Mouse (Mus musculus): ENCODE measurements around the gene Hspa12b.

DNA sequence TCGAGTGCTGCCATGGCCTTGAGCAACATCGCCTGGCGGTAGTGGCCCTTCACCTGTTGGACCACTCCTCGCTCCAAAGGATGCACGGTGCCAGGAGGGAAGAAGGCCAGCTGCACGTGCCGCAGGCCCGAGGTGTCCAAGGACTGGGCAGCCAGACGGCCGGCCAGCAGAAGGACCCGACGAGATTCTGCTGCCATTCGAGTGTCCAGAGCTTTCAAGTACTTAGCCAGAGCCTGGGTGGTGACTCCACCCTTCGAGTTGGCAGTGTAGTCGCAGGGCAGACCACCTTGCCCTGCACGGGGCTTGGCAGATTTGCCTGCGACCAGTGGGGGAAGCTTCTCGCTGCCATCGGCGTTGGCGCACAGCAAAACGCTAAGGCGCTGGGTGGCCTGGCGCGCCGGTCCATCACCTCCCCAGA, 51.8 kb downstream of the Hspa12b start:
- TF ChIP-seq CTCF (IDR thresholded peaks at IDR 0.05; ENCODE audit: control insufficient read depth, insufficient read depth, insufficient read length), result no peak
- TF ChIP-seq USF1 (IDR thresholded peaks at IDR 0.05; ENCODE audit: low read depth), result no peak
- TF ChIP-seq FOSL1 (IDR thresholded peaks at IDR 0.05; ENCODE audit: insufficient read depth, low read length, poor library complexity, severe bottlenecking), result no peak
- no peak for TF ChIP-seq MYOG (IDR thresholded peaks at IDR 0.05; ENCODE audit: control insufficient read depth, extremely low read depth, insufficient read length)
- TF ChIP-seq MAX (IDR thresholded peaks at IDR 0.05), result no peak
- TF ChIP-seq MYOD1 (IDR thresholded peaks at IDR 0.05; ENCODE audit: control insufficient read depth, insufficient read length, low read depth), result no peak
- TF ChIP-seq CEBPB (IDR thresholded peaks at IDR 0.05; ENCODE audit: low read depth), result no peak

Measured in C2C12 (cell line).